Mouse (Mus musculus) right cerebral cortex, adult 2 months (tissue): ENCODE data around the gene Psmb9.

ENCODE experiments used
- DNase-seq, 2 experiments: peaks; one replicate each; pipeline ENCODE4 v3.0.0; 2021 to 2022; ENCODE audit warnings: low spot score in 2 of 2

The Psmb9 gene

GRCm38 (mm10) chr17:34138655-34139054 lies 48.9 kb downstream of the Psmb9 start:
- no peak for DNase-seq

- DNase-seq: no peak
Observed at GRCm38 (mm10) chr17:34137601-34138000, 50.0 kb downstream of the Psmb9 start.

DNA sequence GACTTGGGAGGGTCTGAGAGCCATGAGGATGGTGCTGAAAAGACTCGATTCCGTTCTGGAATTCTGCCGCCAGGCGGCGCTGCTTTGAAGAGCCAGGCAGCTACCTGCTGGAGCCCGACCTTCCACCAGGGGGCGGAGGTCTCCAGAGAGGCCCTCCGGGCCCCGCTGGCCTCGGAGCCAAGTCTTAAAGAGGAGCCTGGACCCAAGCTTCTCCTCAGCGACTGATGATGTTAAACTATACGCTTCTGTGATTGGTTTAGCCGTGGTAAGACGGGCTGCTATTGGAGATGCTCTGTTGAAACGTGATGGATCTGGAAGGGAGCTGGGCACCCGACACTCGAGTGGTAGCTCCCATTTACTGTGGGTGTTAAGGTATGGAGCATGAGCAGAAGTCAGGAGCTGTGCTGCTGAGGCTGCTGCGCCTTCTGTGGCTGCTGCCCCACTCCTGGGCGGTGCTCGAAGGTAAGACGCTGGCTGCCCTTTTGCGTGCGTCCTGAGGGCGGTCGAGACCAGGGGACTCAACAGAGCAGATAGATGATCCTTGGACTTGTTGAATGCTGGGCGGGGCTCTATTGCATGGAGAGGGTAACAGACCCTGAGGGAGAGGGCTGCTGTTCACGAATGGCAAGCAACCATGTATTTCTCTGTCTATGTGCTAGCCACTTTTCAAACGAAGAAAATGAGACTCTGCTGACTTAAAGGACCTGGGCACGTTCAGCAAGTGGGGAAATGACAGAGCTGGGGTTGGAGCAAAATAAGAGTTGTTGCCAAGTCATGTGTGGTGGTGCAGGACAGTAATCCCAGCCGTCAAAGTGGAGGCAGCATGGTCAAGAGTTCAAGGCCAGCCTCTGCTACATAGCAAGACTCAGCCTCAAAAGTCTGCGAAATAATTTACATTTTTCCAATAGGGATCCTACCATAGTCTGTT lies 52.0 kb downstream of the Psmb9 start:
- DNase-seq: peak; percentile 98

DNA sequence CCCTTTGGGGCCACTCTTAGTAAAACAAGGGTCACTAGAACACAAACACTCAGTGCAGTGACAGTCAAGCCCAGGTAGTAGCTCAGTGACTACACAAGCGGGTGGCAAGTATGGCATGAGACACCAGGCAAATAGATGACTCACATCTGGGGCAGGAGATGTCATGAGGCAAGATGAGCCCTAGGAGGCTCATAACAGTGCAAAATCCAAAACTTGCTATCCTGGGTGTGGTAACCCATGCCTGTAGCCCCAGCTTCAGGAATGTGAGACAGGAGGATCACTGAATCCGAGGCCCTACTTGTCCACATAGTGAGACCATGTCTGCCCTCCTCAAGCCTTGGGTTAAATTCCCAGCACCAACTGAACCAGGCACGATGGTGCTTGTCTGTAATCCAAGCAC lies 53.1 kb downstream of the Psmb9 start:
- no peak for DNase-seq

GRCm38 (mm10) chr17:34133289-34133688 lies 54.3 kb downstream of the Psmb9 start:
- DNase-seq: no peak
